Mouse (Mus musculus) lung, postnatal 0 days (tissue): Measurements from ENCODE around the gene Pbld2. TPM values are rescaled to one million over a fixed set of nuclear protein-coding genes. Genes with fewer than 3 reads are reported as not detected.
"Not testable (repeated sequence)": the region's sequence is repeated elsewhere in the genome, so short reads cannot be mapped to it uniquely, and the experiment has no call there.

ENCODE experiments used
- ATAC-seq: fragments of 200-750 bp; cut with Nextera tagmentation; 2 replicates; pipeline ENCODE4 v1.8.0; 2017; ENCODE audit warnings: moderate library complexity
- DNase-seq: peaks from one replicate; pipeline ENCODE4 v3.0.0-alpha.2; 2016; ENCODE audit warnings: low spot score
- H3K27ac ChIP-seq: fragments of 300-500 bp; sonication (generic); 2 replicates; pipeline ENCODE4 v1.5.1; 2014; ENCODE audit warnings: antibody characterized with exemption, mild to moderate bottlenecking, low read length, mixed read lengths
- H3K27me3 ChIP-seq: fragments of 300-500 bp; sonication (generic); replicated peaks from 2 replicates; pipeline ENCODE4 v1.6.1; 2014; ENCODE audit warnings: low read length, mixed read lengths; ENCODE audit not compliant: insufficient read depth
- H3K36me3 ChIP-seq: fragments of 300-500 bp; sonication (generic); 2 replicates; pipeline ENCODE4 v1.6.1; 2014; ENCODE audit warnings: low read length, mixed read lengths; ENCODE audit not compliant: insufficient read depth
- H3K4me1 ChIP-seq: fragments of 300-500 bp; sonication (generic); 2 replicates; pipeline ENCODE4 v1.6.1; 2014; ENCODE audit warnings: antibody characterized with exemption, low read depth, low read length, mixed read lengths; ENCODE audit not compliant: insufficient read depth
- H3K4me2 ChIP-seq: fragments of 300-500 bp; sonication (generic); replicated peaks from 2 replicates; pipeline ENCODE4 v1.6.1; 2014; ENCODE audit warnings: low read depth, mild to moderate bottlenecking, low read length, moderate library complexity, mixed read lengths
- H3K4me3 ChIP-seq: fragments of 300-500 bp; sonication (generic); 2 replicates; pipeline ENCODE4 v1.5.1; 2014; ENCODE audit warnings: low read depth, low read length
- H3K9ac ChIP-seq: fragments of 300-500 bp; sonication (generic); replicated peaks from 2 replicates; pipeline ENCODE4 v1.6.1; 2014; ENCODE audit warnings: low read depth, mild to moderate bottlenecking
- H3K9me3 ChIP-seq: fragments of 300-500 bp; sonication (generic); 2 replicates; pipeline ENCODE4 v1.6.1; 2016; ENCODE audit warnings: low read length, mixed read lengths
- CTCF ChIP-seq: IDR thresholded peaks from 2 replicates; pipeline ENCODE4 v1.5.1; 2016; ENCODE audit warnings: antibody characterized with exemption, mild to moderate bottlenecking
- EP300 ChIP-seq: IDR thresholded peaks from 2 replicates; pipeline ENCODE4 v1.6.1; 2016; ENCODE audit warnings: antibody characterized with exemption, mild to moderate bottlenecking, control low read depth
- WGBS: fragments of 180-500 bp; shearing (Covaris S2); extraction: QIAGEN DNeasy Blood & Tissue Kit; methylation state at CpG from one replicate; pipeline ENCODE4 v1.1.7; 2014; 5-methylcytosine and 5-hydroxymethylcytosine counted together
- polyA plus RNA-seq: library from polyadenylated mRNA; unstranded; fragments of >200 nt; fragmentation: Nextera tagmentation; extraction: Ambion mirVana; gene quantifications from 2 replicates; pipeline ENCODE4 v1.2.1, GENCODE M21; 2015

The Pbld2 gene
- polyA plus RNA-seq, 1 experiment from 2014 or later: 18.4 TPM

- no peak for DNase-seq
- H3K27me3 ChIP-seq: no peaks in the 10 kb centered on the region
- no peak overlapping the region for H3K9ac ChIP-seq
- H3K9me3 ChIP-seq: no peaks in the 10 kb centered on the region
- no peaks in the 10 kb centered on the region for H3K36me3 ChIP-seq
- H3K27ac ChIP-seq: no peak overlapping the region
- TF ChIP-seq CTCF (peak; percentile 41), EP300 (no peak)
- no peaks in the 10 kb centered on the region for H3K4me1 ChIP-seq
- 50% methylated on average over 3 of the region's 3 CpGs for WGBS
- H3K4me3 ChIP-seq: no peak overlapping the region
- no peak for ATAC-seq
- no peak overlapping the region for H3K4me2 ChIP-seq
These were observed 19.0 kb downstream of the Pbld2 start for GRCm38 (mm10) chr10:63043154-63043553.

- Histone ChIP-seq H3K4me1 (no peaks in the 10 kb centered on the region), H3K4me3 (no peak overlapping the region), H3K27ac (no peak overlapping the region), H3K9me3 (no peaks in the 10 kb centered on the region), H3K36me3 (no peaks in the 10 kb centered on the region), H3K4me2 (no peak overlapping the region), H3K27me3 (no peaks in the 10 kb centered on the region), H3K9ac (no peak overlapping the region)
- no peak for TF ChIP-seq EP300
- TF ChIP-seq CTCF: no peak
- WGBS: 86% methylated on average over 8 of the region's 8 CpGs
- no peak for ATAC-seq
- no peak for DNase-seq
These were observed 23.6 kb downstream of the Pbld2 start for GRCm38 (mm10) chr10:63047751-63048150.

GRCm38 (mm10) chr10:63049106-63049505, 25.0 kb downstream of the Pbld2 start:
- H3K36me3 ChIP-seq: no peaks in the 10 kb centered on the region
- 65% methylated on average over 1 of the region's 2 CpGs for WGBS
- H3K27me3 ChIP-seq: no peaks in the 10 kb centered on the region
- no peak overlapping the region for H3K9ac ChIP-seq
- TF ChIP-seq CTCF (no peak), EP300 (no peak)
- no peak overlapping the region for H3K27ac ChIP-seq
- no peak overlapping the region for H3K4me2 ChIP-seq
- no peak for DNase-seq
- H3K4me3 ChIP-seq: no peak overlapping the region
- H3K9me3 ChIP-seq: no peaks in the 10 kb centered on the region
- ATAC-seq: no peak
- H3K4me1 ChIP-seq: no peaks in the 10 kb centered on the region

GRCm38 (mm10) chr10:63051267-63051666, 27.2 kb downstream of the Pbld2 start:
- ATAC-seq (no peak), DNase-seq (no peak)
- 66% methylated on average over 7 of the region's 7 CpGs for WGBS
- no peaks in the 10 kb centered on the region for H3K4me1 ChIP-seq
- H3K9me3 ChIP-seq: no peaks in the 10 kb centered on the region
- H3K4me2 ChIP-seq: no peak overlapping the region
- no peak overlapping the region for H3K27ac ChIP-seq
- no peak overlapping the region for H3K4me3 ChIP-seq
- H3K36me3 ChIP-seq: no peaks in the 10 kb centered on the region
- no peak overlapping the region for H3K9ac ChIP-seq
- no peak for TF ChIP-seq CTCF
- no peak for TF ChIP-seq EP300
- H3K27me3 ChIP-seq: no peaks in the 10 kb centered on the region

- no peak overlapping the region for H3K9ac ChIP-seq
- no peaks in the 10 kb centered on the region for H3K4me1 ChIP-seq
- no peak overlapping the region for H3K27ac ChIP-seq
- no peaks in the 10 kb centered on the region for H3K36me3 ChIP-seq
- H3K9me3 ChIP-seq: no peaks in the 10 kb centered on the region
- ATAC-seq (no peak), DNase-seq (no peak)
- no peak overlapping the region for H3K4me2 ChIP-seq
- H3K4me3 ChIP-seq: no peak overlapping the region
- TF ChIP-seq CTCF: no peak
- TF ChIP-seq EP300: no peak
- H3K27me3 ChIP-seq: no peaks in the 10 kb centered on the region
- 83% methylated on average over 6 of the region's 6 CpGs for WGBS
These were observed 27.9 kb downstream of the Pbld2 start for GRCm38 (mm10) chr10:63052011-63052410.

GRCm38 (mm10) chr10:63053007-63053406, 28.9 kb downstream of the Pbld2 start:
- Histone ChIP-seq H3K27me3 (no peaks in the 10 kb centered on the region), H3K4me2 (no peak overlapping the region), H3K9me3 (no peaks in the 10 kb centered on the region), H3K4me1 (no peaks in the 10 kb centered on the region), H3K27ac (no peak overlapping the region), H3K36me3 (no peaks in the 10 kb centered on the region), H3K4me3 (no peak overlapping the region), H3K9ac (no peak overlapping the region)
- DNase-seq (no peak), ATAC-seq (no peak)
- 53% methylated on average over 6 of the region's 6 CpGs for WGBS
- TF ChIP-seq CTCF (no peak), EP300 (no peak)

GRCm38 (mm10) chr10:63054071-63054470, 30.0 kb downstream of the Pbld2 start:
- not testable (repeated sequence) for H3K36me3 ChIP-seq, DNase-seq, H3K4me2 ChIP-seq, H3K27me3 ChIP-seq, H3K4me3 ChIP-seq, ATAC-seq, H3K9ac ChIP-seq, H3K4me1 ChIP-seq, H3K9me3 ChIP-seq, H3K27ac ChIP-seq
- 84% methylated on average over 6 of the region's 6 CpGs for WGBS
